Mouse (Mus musculus) neural tube, embryonic 12.5 days (tissue): ENCODE data around the gene Ebpl. TPM values are rescaled to one million over a fixed set of nuclear protein-coding genes. Genes with fewer than 3 reads are reported as not detected.
A peak's percentile ranks its signal among the peaks of the same experiment; 100 is the strongest.

Experiments used
- ATAC-seq: fragments of 200-750 bp; cut with Nextera tagmentation; 2 replicates; pipeline ENCODE4 v1.8.0; 2017; ENCODE audit warnings: low read depth, mild to moderate bottlenecking, moderate TSS enrichment, moderate library complexity; ENCODE audit not compliant: low FRiP score
- H3K27ac ChIP-seq: fragments of 300-500 bp; sonication (generic); 2 replicates; pipeline ENCODE4 v1.5.1; 2016
- H3K27me3 ChIP-seq: fragments of 300-500 bp; sonication (generic); replicated peaks from 2 replicates; pipeline ENCODE4 v1.6.1; 2016; ENCODE audit warnings: mild to moderate bottlenecking
- H3K36me3 ChIP-seq: fragments of 300-500 bp; sonication (generic); 2 replicates; pipeline ENCODE4 v1.6.1; 2016; ENCODE audit warnings: mild to moderate bottlenecking
- H3K4me1 ChIP-seq: fragments of 300-500 bp; sonication (generic); 2 replicates; pipeline ENCODE4 v1.6.1; 2016
- H3K4me2 ChIP-seq: fragments of 300-500 bp; sonication (generic); replicated peaks from 2 replicates; pipeline ENCODE4 v1.6.1; 2016; ENCODE audit warnings: mild to moderate bottlenecking
- H3K4me3 ChIP-seq: fragments of 300-500 bp; sonication (generic); 2 replicates; pipeline ENCODE4 v1.5.1; 2016
- H3K9ac ChIP-seq: fragments of 300-500 bp; sonication (generic); 2 replicates; pipeline ENCODE4 v1.6.1; 2016; ENCODE audit warnings: mild to moderate bottlenecking
- H3K9me3 ChIP-seq: fragments of 300-500 bp; sonication (generic); 2 replicates; pipeline ENCODE4 v1.6.1; 2016; ENCODE audit warnings: mild to moderate bottlenecking
- WGBS: fragments of 180-500 bp; shearing (Covaris S2); methylation state at CpG from one replicate; pipeline ENCODE4 v1.1.7; 2016; 5-methylcytosine and 5-hydroxymethylcytosine counted together
- polyA plus RNA-seq: library from polyadenylated mRNA; unstranded; fragments of >200 nt; fragmentation: Nextera tagmentation; extraction: Ambion mirVana; gene quantifications from 2 replicates; pipeline ENCODE4 v1.2.1, GENCODE M21; 2016

Ebpl gene
- 9.5 and 9.7 TPM in 2 replicates for polyA plus RNA-seq

GRCm38 (mm10) chr14:61360131-61360980, at the start of gene Ebpl:
Gene Ebpl, minus strand, starts transcription at chr14:61360439.
- H3K4me3 ChIP-seq: peak within 1 kb of the TSS; percentile 68
- peak; percentile 96 for ATAC-seq
- H3K4me2 ChIP-seq: peak within 1 kb of the TSS; percentile 69
- H3K36me3 ChIP-seq: no peaks in the 10 kb centered on the region
- no peaks in the 10 kb centered on the region; the same call in 1 of the 2 replicates for H3K4me1 ChIP-seq
- peak within 1 kb of the TSS; percentile 66; the same call in 1 of the 2 replicates for H3K27ac ChIP-seq
- WGBS: under 1% methylated on average over 40 of the region's 40 CpGs
- peak within 1 kb of the TSS; percentile 74 for H3K9ac ChIP-seq
- H3K27me3 ChIP-seq: no peaks in the 10 kb centered on the region
- H3K9me3 ChIP-seq: no peaks in the 10 kb centered on the region

- no peak overlapping the region for H3K27ac ChIP-seq
- WGBS: 87% methylated on average over 2 of the region's 2 CpGs
- H3K4me3 ChIP-seq: no peak overlapping the region
- H3K9ac ChIP-seq: no peak overlapping the region
- H3K36me3 ChIP-seq: no peaks in the 10 kb centered on the region
- no peaks in the 10 kb centered on the region for H3K9me3 ChIP-seq
- ATAC-seq: no peak
- H3K27me3 ChIP-seq: no peaks in the 10 kb centered on the region
- no peak overlapping the region for H3K4me2 ChIP-seq
- H3K4me1 ChIP-seq: peaks cover 9% of the 10 kb centered on the region; the same call in 1 of the 2 replicates
Measured at GRCm38 (mm10) chr14:61410020-61410419, 49.8 kb upstream of the Ebpl start.

- Histone ChIP-seq H3K36me3 (peaks cover 3% of the 10 kb centered on the region; the same call in 1 of the 2 replicates), H3K4me2 (no peak overlapping the region), H3K9me3 (no peaks in the 10 kb centered on the region), H3K27me3 (no peaks in the 10 kb centered on the region), H3K4me1 (no peaks in the 10 kb centered on the region), H3K4me3 (no peak overlapping the region), H3K9ac (no peak overlapping the region), H3K27ac (no peak overlapping the region)
- no peak for ATAC-seq
- whole genome bisulfite sequencing: 92% methylated on average over 3 of the region's 3 CpGs
Measured at GRCm38 (mm10) chr14:61407055-61407454, 46.8 kb upstream of the Ebpl start.

DNA sequence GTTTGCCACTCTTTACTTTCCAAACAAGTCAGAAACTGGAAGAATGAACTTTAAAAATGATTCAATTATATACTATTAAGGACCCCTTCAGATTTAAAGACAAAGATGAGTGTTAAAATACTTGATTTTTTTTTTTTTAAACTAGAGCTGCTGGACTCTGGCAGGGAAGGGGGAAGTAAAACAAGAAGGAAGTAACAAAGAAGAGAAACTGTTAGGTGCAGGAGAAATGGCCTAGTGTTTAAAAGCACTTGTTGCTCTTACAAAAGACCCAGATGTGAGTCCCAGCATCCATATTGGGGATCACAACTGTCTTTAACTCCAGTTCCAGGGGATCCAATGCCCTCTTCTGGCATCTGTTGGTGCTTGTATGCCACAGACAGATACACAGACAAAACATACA, 45.5 kb upstream of the Ebpl start:
- peaks cover 6% of the 10 kb centered on the region; the same call in 1 of the 2 replicates for H3K36me3 ChIP-seq
- H3K27me3 ChIP-seq: no peaks in the 10 kb centered on the region
- H3K27ac ChIP-seq: no peak overlapping the region
- H3K4me3 ChIP-seq: no peak overlapping the region
- no peak overlapping the region for H3K9ac ChIP-seq
- no peak overlapping the region for H3K4me2 ChIP-seq
- no peak for ATAC-seq
- H3K9me3 ChIP-seq: no peaks in the 10 kb centered on the region
- H3K4me1 ChIP-seq: no peaks in the 10 kb centered on the region

DNA sequence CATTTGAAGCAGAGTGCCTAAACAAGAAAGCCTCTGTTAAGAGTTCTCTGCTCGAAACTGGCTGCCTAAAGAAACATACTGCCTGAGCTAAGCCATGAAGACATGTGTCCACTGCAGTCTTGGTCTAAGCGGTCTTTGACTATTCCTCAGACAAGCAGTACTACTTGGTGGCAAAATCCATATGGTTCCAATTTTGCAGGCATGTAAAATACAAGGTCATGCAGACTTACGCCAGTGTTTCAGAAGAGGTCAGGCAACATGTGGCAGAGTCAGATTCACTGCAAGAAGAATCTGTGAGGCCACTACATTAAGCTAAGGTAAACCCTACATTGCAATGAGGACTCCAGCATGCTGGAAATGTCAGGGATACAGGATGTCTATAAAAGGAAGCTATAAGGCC, 44.7 kb upstream of the Ebpl start:
- 83% methylated on average over 3 of the region's 3 CpGs for WGBS
- Histone ChIP-seq H3K27ac (no peak overlapping the region), H3K36me3 (peaks cover 10% of the 10 kb centered on the region; the same call in 1 of the 2 replicates), H3K9me3 (no peaks in the 10 kb centered on the region), H3K9ac (no peak overlapping the region), H3K4me1 (no peaks in the 10 kb centered on the region), H3K4me3 (no peak overlapping the region), H3K4me2 (no peak overlapping the region), H3K27me3 (no peaks in the 10 kb centered on the region)
- no peak for ATAC-seq

GRCm38 (mm10) chr14:61394745-61395144, 34.5 kb upstream of the Ebpl start:
- Histone ChIP-seq H3K9me3 (no peaks in the 10 kb centered on the region), H3K27ac (no peak overlapping the region), H3K36me3 (peaks cover 23% of the 10 kb centered on the region), H3K4me2 (no peak overlapping the region), H3K4me3 (no peak overlapping the region), H3K27me3 (no peaks in the 10 kb centered on the region), H3K9ac (no peak overlapping the region), H3K4me1 (no peaks in the 10 kb centered on the region)
- WGBS: 88% methylated on average over 6 of the region's 6 CpGs
- ATAC-seq: no peak

- H3K27ac ChIP-seq: no peak overlapping the region
- no peak overlapping the region for H3K4me3 ChIP-seq
- 92% methylated on average over 3 of the region's 3 CpGs for WGBS
- H3K9me3 ChIP-seq: no peaks in the 10 kb centered on the region
- H3K36me3 ChIP-seq: peaks cover 19% of the 10 kb centered on the region
- H3K9ac ChIP-seq: no peak overlapping the region
- no peaks in the 10 kb centered on the region for H3K4me1 ChIP-seq
- no peak overlapping the region for H3K4me2 ChIP-seq
- ATAC-seq: no peak
- H3K27me3 ChIP-seq: no peaks in the 10 kb centered on the region
Measured at GRCm38 (mm10) chr14:61390586-61390985, 30.3 kb upstream of the Ebpl start.

GRCm38 (mm10) chr14:61367290-61367689, 7.1 kb upstream of the Ebpl start:
- no peak overlapping the region for H3K27ac ChIP-seq
- no peaks in the 10 kb centered on the region for H3K9me3 ChIP-seq
- H3K27me3 ChIP-seq: no peaks in the 10 kb centered on the region
- H3K4me3 ChIP-seq: no peak overlapping the region
- H3K4me1 ChIP-seq: no peaks in the 10 kb centered on the region
- no peak overlapping the region for H3K9ac ChIP-seq
- 86% methylated on average over 2 of the region's 2 CpGs for WGBS
- H3K4me2 ChIP-seq: no peak overlapping the region
- peaks cover 30% of the 10 kb centered on the region for H3K36me3 ChIP-seq
- ATAC-seq: no peak

DNA sequence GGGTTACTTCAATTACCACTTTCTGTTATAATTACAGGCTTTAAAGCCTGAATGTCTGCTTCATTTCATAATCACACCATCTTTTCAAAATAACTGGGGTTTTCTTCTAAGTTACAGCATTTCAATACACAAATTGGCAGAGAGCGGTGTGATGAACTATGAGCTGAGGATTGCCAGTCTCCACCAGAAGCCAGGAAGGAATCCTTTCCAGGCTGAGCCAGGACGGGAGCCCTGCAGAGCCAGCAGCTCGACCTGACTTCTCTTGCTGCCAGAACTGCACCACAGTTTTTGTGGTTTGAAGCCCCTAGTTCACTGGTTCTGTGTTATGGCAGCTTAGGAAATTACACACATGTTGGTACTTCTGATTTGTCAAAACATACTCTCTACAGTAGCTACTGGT, 4.4 kb upstream of the Ebpl start:
- 91% methylated on average over 3 of the region's 3 CpGs for WGBS
- H3K4me3 ChIP-seq: no peak overlapping the region
- no peaks in the 10 kb centered on the region; the same call in 1 of the 2 replicates for H3K4me1 ChIP-seq
- no peaks in the 10 kb centered on the region for H3K9me3 ChIP-seq
- H3K27me3 ChIP-seq: no peaks in the 10 kb centered on the region
- H3K27ac ChIP-seq: no peak overlapping the region
- no peak for ATAC-seq
- H3K36me3 ChIP-seq: peaks cover 12% of the 10 kb centered on the region
- H3K9ac ChIP-seq: no peak overlapping the region
- H3K4me2 ChIP-seq: no peak overlapping the region

DNA sequence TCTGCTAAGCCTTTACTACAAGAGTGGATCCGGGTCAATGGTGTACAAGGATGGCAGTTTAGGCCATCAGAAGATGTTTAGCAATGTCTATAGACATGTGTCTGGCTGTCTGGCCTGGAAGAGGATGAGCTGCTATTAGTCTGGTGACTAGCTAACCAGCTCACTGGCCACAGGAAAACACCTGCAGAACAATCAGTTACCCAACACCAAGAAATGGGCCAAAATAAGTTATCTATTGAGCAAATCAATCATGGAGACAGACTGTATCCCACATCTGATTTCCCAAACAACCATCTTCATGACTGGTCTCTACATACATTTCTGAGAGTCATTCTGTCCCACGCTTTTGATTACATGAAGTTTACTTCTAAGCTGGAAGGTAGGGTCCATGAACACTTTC, 3.5 kb upstream of the Ebpl start:
- H3K4me1 ChIP-seq: no peaks in the 10 kb centered on the region; the same call in 1 of the 2 replicates
- ATAC-seq: no peak
- 92% methylated on average over 2 of the region's 2 CpGs for WGBS

GRCm38 (mm10) chr14:61362268-61362667, 2.0 kb upstream of the Ebpl start:
- H3K9me3 ChIP-seq: no peaks in the 10 kb centered on the region
- 91% methylated on average over 2 of the region's 2 CpGs for WGBS
- H3K27me3 ChIP-seq: no peaks in the 10 kb centered on the region
- no peak overlapping the region for H3K4me3 ChIP-seq
- no peak for ATAC-seq
- no peak overlapping the region for H3K27ac ChIP-seq
- no peaks in the 10 kb centered on the region; the same call in 1 of the 2 replicates for H3K4me1 ChIP-seq
- H3K4me2 ChIP-seq: no peak overlapping the region
- H3K9ac ChIP-seq: no peak overlapping the region
- peaks cover 6% of the 10 kb centered on the region for H3K36me3 ChIP-seq

More for the DNA sequence above, 3.5 kb upstream of the Ebpl start:
- H3K27ac ChIP-seq: no peak overlapping the region
- no peaks in the 10 kb centered on the region for H3K9me3 ChIP-seq
- no peaks in the 10 kb centered on the region for H3K27me3 ChIP-seq
- H3K4me3 ChIP-seq: no peak overlapping the region
- H3K9ac ChIP-seq: no peak overlapping the region
- no peak overlapping the region for H3K4me2 ChIP-seq
- peaks cover 9% of the 10 kb centered on the region for H3K36me3 ChIP-seq

DNA sequence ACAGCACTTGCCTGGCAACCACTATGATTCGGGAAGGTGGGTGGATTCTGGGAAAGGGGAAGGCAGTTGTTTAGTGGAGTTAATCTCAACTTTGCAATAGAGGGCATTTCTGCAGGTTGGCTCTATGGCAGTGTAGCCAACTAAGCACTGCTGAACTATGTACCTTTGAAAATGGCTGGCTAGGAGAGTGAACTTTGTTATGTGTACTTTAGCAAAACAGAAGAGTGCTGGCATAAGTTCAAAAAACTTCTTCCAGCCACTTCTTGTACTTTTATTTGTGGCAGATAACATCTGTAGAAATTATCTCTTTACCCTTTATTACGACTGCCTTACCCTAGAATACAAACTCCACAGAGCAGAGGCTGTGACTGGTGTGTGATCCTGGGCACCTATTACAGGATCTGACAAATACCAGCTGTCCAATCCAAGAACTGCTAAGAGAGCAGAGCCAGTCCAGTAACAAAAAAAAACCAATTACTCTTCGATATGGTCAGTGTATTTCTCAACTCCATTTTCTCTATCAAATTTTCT, 807 bp upstream of the Ebpl start:
- peak overlapping the region; percentile 69 for H3K4me2 ChIP-seq
- no peaks in the 10 kb centered on the region for H3K27me3 ChIP-seq
- no peaks in the 10 kb centered on the region; the same call in 1 of the 2 replicates for H3K4me1 ChIP-seq
- H3K4me3 ChIP-seq: no peak overlapping the region
- no peak overlapping the region for H3K27ac ChIP-seq
- WGBS: 72% methylated on average over 3 of the region's 3 CpGs
- H3K9ac ChIP-seq: no peak overlapping the region
- no peaks in the 10 kb centered on the region for H3K9me3 ChIP-seq
- no peaks in the 10 kb centered on the region for H3K36me3 ChIP-seq
- ATAC-seq: no peak
